Mouse (Mus musculus) ovary, adult 18-20 months (tissue): Measurements from ENCODE around the gene Filip1.

ENCODE experiments used
- DNase-seq: peaks from one replicate; pipeline ENCODE4 v3.0.0; 2022; ENCODE audit warnings: low spot score, mixed read lengths

Gene Filip1

DNA sequence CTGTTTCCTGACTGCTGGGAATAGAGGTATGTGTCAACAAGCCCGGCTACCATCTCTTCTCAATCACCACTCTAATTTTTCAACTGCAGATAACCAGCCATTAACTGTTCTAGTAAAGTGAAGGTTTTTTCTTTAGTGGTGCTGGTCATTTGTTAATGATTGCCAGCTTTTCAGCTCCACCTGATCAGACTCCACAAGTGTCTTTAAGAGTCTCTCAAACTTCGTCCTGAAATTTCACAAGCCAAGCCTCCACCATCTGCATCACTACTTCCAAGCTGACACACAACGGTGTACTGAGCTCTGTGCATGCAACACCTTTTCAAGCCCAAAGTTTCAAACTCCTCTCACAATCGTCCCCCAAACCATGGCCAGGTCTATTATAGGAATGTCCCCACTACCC is 247.3 kb downstream of the Filip1 start:
- no peak for DNase-seq
